Mouse (Mus musculus): ENCODE measurements around the gene Samd14. TPM values are rescaled to one million over a fixed set of nuclear protein-coding genes. Genes with fewer than 3 reads are reported as not detected.

Samd14 gene
- polyA plus RNA-seq, 1 experiment from 2014 or later: 47.6 TPM

- ATAC-seq (ENCODE audit: low FRiP score) (no peak), DNase-seq (ENCODE audit: low spot score) (no peak)
- H3K4me1 ChIP-seq (replicated peaks; ENCODE audit: control insufficient read depth, insufficient read depth, low read length): peaks cover 9% of the 10 kb centered on the region
- H3K36me3 ChIP-seq (ENCODE audit: control insufficient read depth, insufficient read depth, low read length): no peaks in the 10 kb centered on the region
- no peak overlapping the region for H3K9ac ChIP-seq (ENCODE audit: low read depth, low read length)
- no peaks in the 10 kb centered on the region for H3K9me3 ChIP-seq (ENCODE audit: control insufficient read depth, low read length)
- H3K27ac ChIP-seq (ENCODE audit: low read depth, low read length): no peak overlapping the region
- H3K4me2 ChIP-seq (replicated peaks; ENCODE audit: low read depth, low read length): no peak overlapping the region
- H3K4me3 ChIP-seq (ENCODE audit: low read depth, low read length): no peak overlapping the region
- 76% methylated on average over 2 of the region's 2 CpGs for WGBS
- no peaks in the 10 kb centered on the region for H3K27me3 ChIP-seq (ENCODE audit: control insufficient read depth, insufficient read depth, low read length)
These were observed 23.2 kb upstream of the Samd14 start for GRCm38 (mm10) chr11:94986435-94986834.

GRCm38 (mm10) chr11:94987341-94987740 is 22.3 kb upstream of the Samd14 start:
- H3K27ac ChIP-seq (ENCODE audit: low read depth, low read length): no peak overlapping the region
- H3K9ac ChIP-seq (ENCODE audit: low read depth, low read length): no peak overlapping the region
- peaks cover 9% of the 10 kb centered on the region for H3K4me1 ChIP-seq (replicated peaks; ENCODE audit: control insufficient read depth, insufficient read depth, low read length)
- H3K27me3 ChIP-seq (ENCODE audit: control insufficient read depth, insufficient read depth, low read length): no peaks in the 10 kb centered on the region
- WGBS: 48% methylated on average over 6 of the region's 6 CpGs
- H3K4me3 ChIP-seq (ENCODE audit: low read depth, low read length): no peak overlapping the region
- no peak for DNase-seq (ENCODE audit: low spot score)
- H3K4me2 ChIP-seq (replicated peaks; ENCODE audit: low read depth, low read length): no peak overlapping the region
- H3K9me3 ChIP-seq (ENCODE audit: control insufficient read depth, low read length): no peaks in the 10 kb centered on the region
- no peaks in the 10 kb centered on the region for H3K36me3 ChIP-seq (ENCODE audit: control insufficient read depth, insufficient read depth, low read length)
- ATAC-seq (ENCODE audit: low FRiP score): no peak

GRCm38 (mm10) chr11:94987851-94988250 is 21.8 kb upstream of the Samd14 start:
- no peak for DNase-seq (ENCODE audit: low spot score)
- Histone ChIP-seq H3K4me1 (replicated peaks; ENCODE audit: control insufficient read depth, insufficient read depth, low read length) (peaks cover 9% of the 10 kb centered on the region), H3K9me3 (ENCODE audit: control insufficient read depth, low read length) (no peaks in the 10 kb centered on the region), H3K36me3 (ENCODE audit: control insufficient read depth, insufficient read depth, low read length) (no peaks in the 10 kb centered on the region), H3K9ac (ENCODE audit: low read depth, low read length) (no peak overlapping the region), H3K27me3 (ENCODE audit: control insufficient read depth, insufficient read depth, low read length) (no peaks in the 10 kb centered on the region), H3K27ac (ENCODE audit: low read depth, low read length) (no peak overlapping the region), H3K4me3 (ENCODE audit: low read depth, low read length) (no peak overlapping the region), H3K4me2 (replicated peaks; ENCODE audit: low read depth, low read length) (no peak overlapping the region)
- WGBS: 80% methylated on average over 8 of the region's 8 CpGs
- ATAC-seq (ENCODE audit: low FRiP score): no peak

GRCm38 (mm10) chr11:94988780-94989561 is 20.7 kb upstream of the Samd14 start:
- no peaks in the 10 kb centered on the region for H3K9me3 ChIP-seq (ENCODE audit: control insufficient read depth, low read length)
- H3K4me1 ChIP-seq (replicated peaks; ENCODE audit: control insufficient read depth, insufficient read depth, low read length): peaks cover 16% of the 10 kb centered on the region
- peak overlapping the region; percentile 67 for H3K9ac ChIP-seq (ENCODE audit: low read depth, low read length)
- WGBS: 21% methylated on average over 10 of the region's 10 CpGs
- peak overlapping the region; percentile 53 for H3K4me2 ChIP-seq (replicated peaks; ENCODE audit: low read depth, low read length)
- DNase-seq (ENCODE audit: low spot score) (no peak), ATAC-seq (ENCODE audit: low FRiP score) (no peak; the same call in 1 of the 2 replicates)
- peak overlapping the region; percentile 48 for H3K4me3 ChIP-seq (ENCODE audit: low read depth, low read length)
- H3K36me3 ChIP-seq (ENCODE audit: control insufficient read depth, insufficient read depth, low read length): no peaks in the 10 kb centered on the region
- no peaks in the 10 kb centered on the region for H3K27me3 ChIP-seq (ENCODE audit: control insufficient read depth, insufficient read depth, low read length)
- H3K27ac ChIP-seq (ENCODE audit: low read depth, low read length): peak overlapping the region; percentile 84

GRCm38 (mm10) chr11:94989562-94990017 is 20.1 kb upstream of the Samd14 start:
- H3K9me3 ChIP-seq (ENCODE audit: control insufficient read depth, low read length): no peaks in the 10 kb centered on the region
- H3K4me1 ChIP-seq (replicated peaks; ENCODE audit: control insufficient read depth, insufficient read depth, low read length): peaks cover 22% of the 10 kb centered on the region
- no peaks in the 10 kb centered on the region for H3K27me3 ChIP-seq (ENCODE audit: control insufficient read depth, insufficient read depth, low read length)
- H3K27ac ChIP-seq (ENCODE audit: low read depth, low read length): peak overlapping the region; percentile 84
- under 1% methylated on average over 12 of the region's 12 CpGs for WGBS
- peak overlapping the region; percentile 53 for H3K4me2 ChIP-seq (replicated peaks; ENCODE audit: low read depth, low read length)
- peak overlapping the region; percentile 67 for H3K9ac ChIP-seq (ENCODE audit: low read depth, low read length)
- no peaks in the 10 kb centered on the region for H3K36me3 ChIP-seq (ENCODE audit: control insufficient read depth, insufficient read depth, low read length)
- H3K4me3 ChIP-seq (ENCODE audit: low read depth, low read length): peak overlapping the region; percentile 48
- peak; percentile 56 for ATAC-seq (ENCODE audit: low FRiP score)
- DNase-seq (ENCODE audit: low spot score): peak; percentile 95

GRCm38 (mm10) chr11:94990102-94990748 is 19.5 kb upstream of the Samd14 start:
- Histone ChIP-seq H3K36me3 (ENCODE audit: control insufficient read depth, insufficient read depth, low read length) (no peaks in the 10 kb centered on the region), H3K27ac (ENCODE audit: low read depth, low read length) (peak overlapping the region; percentile 88), H3K9ac (ENCODE audit: low read depth, low read length) (peak overlapping the region; percentile 93; the same call in 1 of the 2 replicates), H3K4me2 (replicated peaks; ENCODE audit: low read depth, low read length) (peak overlapping the region; percentile 99), H3K4me1 (replicated peaks; ENCODE audit: control insufficient read depth, insufficient read depth, low read length) (peaks cover 27% of the 10 kb centered on the region), H3K9me3 (ENCODE audit: control insufficient read depth, low read length) (no peaks in the 10 kb centered on the region), H3K4me3 (ENCODE audit: low read depth, low read length) (peak overlapping the region; percentile 92), H3K27me3 (ENCODE audit: control insufficient read depth, insufficient read depth, low read length) (no peaks in the 10 kb centered on the region)
- ATAC-seq (ENCODE audit: low FRiP score) (no peak), DNase-seq (ENCODE audit: low spot score) (no peak)
- WGBS: 49% methylated on average over 6 of the region's 6 CpGs

GRCm38 (mm10) chr11:94990749-94991577 is 18.7 kb upstream of the Samd14 start, which contains the start of gene Ppp1r9b:
Gene Ppp1r9b (plus strand): TSS chr11:94991035.
- H3K4me2 ChIP-seq (replicated peaks; ENCODE audit: low read depth, low read length): peak within 1 kb of the TSS; percentile 99
- H3K9me3 ChIP-seq (ENCODE audit: control insufficient read depth, low read length): no peaks in the 10 kb centered on the region
- no peaks in the 10 kb centered on the region for H3K36me3 ChIP-seq (ENCODE audit: control insufficient read depth, insufficient read depth, low read length)
- ATAC-seq (ENCODE audit: low FRiP score) (peak; percentile 78), DNase-seq (ENCODE audit: low spot score) (peak; percentile 95)
- peak within 1 kb of the TSS; percentile 92 for H3K4me3 ChIP-seq (ENCODE audit: low read depth, low read length)
- H3K9ac ChIP-seq (ENCODE audit: low read depth, low read length): peak within 1 kb of the TSS; percentile 93
- H3K27ac ChIP-seq (ENCODE audit: low read depth, low read length): peak within 1 kb of the TSS; percentile 88
- WGBS: under 1% methylated on average over 47 of the region's 69 CpGs
- H3K4me1 ChIP-seq (replicated peaks; ENCODE audit: control insufficient read depth, insufficient read depth, low read length): peaks cover 29% of the 10 kb centered on the region
- H3K27me3 ChIP-seq (ENCODE audit: control insufficient read depth, insufficient read depth, low read length): no peaks in the 10 kb centered on the region

GRCm38 (mm10) chr11:94991641-94992479 is 17.8 kb upstream of the Samd14 start:
- WGBS: under 1% methylated on average over 97 of the region's 99 CpGs
- Histone ChIP-seq H3K4me1 (replicated peaks; ENCODE audit: control insufficient read depth, insufficient read depth, low read length) (peaks cover 29% of the 10 kb centered on the region), H3K4me2 (replicated peaks; ENCODE audit: low read depth, low read length) (peak overlapping the region; percentile 99), H3K4me3 (ENCODE audit: low read depth, low read length) (peak overlapping the region; percentile 92), H3K36me3 (ENCODE audit: control insufficient read depth, insufficient read depth, low read length) (peaks cover 4% of the 10 kb centered on the region; the same call in 1 of the 2 replicates), H3K27me3 (ENCODE audit: control insufficient read depth, insufficient read depth, low read length) (no peaks in the 10 kb centered on the region), H3K27ac (ENCODE audit: low read depth, low read length) (peak overlapping the region; percentile 88), H3K9me3 (ENCODE audit: control insufficient read depth, low read length) (no peaks in the 10 kb centered on the region), H3K9ac (ENCODE audit: low read depth, low read length) (peak overlapping the region; percentile 93)
- DNase-seq (ENCODE audit: low spot score) (peak; percentile 66), ATAC-seq (ENCODE audit: low FRiP score) (no peak)

Data from hindbrain, embryonic 11.5 days (tissue).